Mouse (Mus musculus): ENCODE results near the gene Kcnc3.

GRCm38 (mm10) chr7:44581637-44582036 is 8.8 kb upstream of the Kcnc3 start:
- no peak for TF ChIP-seq CTCF (conservative IDR thresholded peaks at IDR 0.05; ENCODE audit: low read length)
- TF ChIP-seq NANOG (IDR thresholded peaks at IDR 0.05; ENCODE audit: borderline replicate concordance, low read length): no peak
- no peak for TF ChIP-seq POU5F1 (IDR thresholded peaks at IDR 0.05; ENCODE audit: borderline replicate concordance, low read length)

Data from E14TG2a.4 (cell line).